Mouse (Mus musculus): ENCODE measurements at regions not wholly inside any gene's neighbourhood (a gene's known extent, or its start where the extent isn't known, plus 50 kb on each side); places are given as distances from the start of the nearest gene placed in this dataset.
A peak's percentile ranks its signal among the peaks of the same experiment; 100 is the strongest.
"Not testable (repeated sequence)": the region's sequence is repeated elsewhere in the genome, so short reads cannot be mapped to it uniquely, and the experiment has no call there.

GRCm38 (mm10) chr17:59179018-59179417 is 165.8 kb upstream of the Nudt12 start:
- no peak for DNase-seq

GRCm38 (mm10) chr17:59156345-59156744 is 143.2 kb upstream of the Nudt12 start:
- DNase-seq: no peak

- no peak for DNase-seq
Observed at GRCm38 (mm10) chr17:59143760-59144157, 130.6 kb upstream of the Nudt12 start.

- no peak for DNase-seq
Observed at GRCm38 (mm10) chr17:59142995-59143759, 130.0 kb upstream of the Nudt12 start.

- no peak for DNase-seq
Observed at GRCm38 (mm10) chr17:59138791-59139190, 125.6 kb upstream of the Nudt12 start.

GRCm38 (mm10) chr17:59099376-59099775 is 86.2 kb upstream of the Nudt12 start:
- DNase-seq: peak; percentile 62

GRCm38 (mm10) chr17:59076846-59077245 is 63.7 kb upstream of the Nudt12 start:
- DNase-seq: not testable (repeated sequence)

- not testable (repeated sequence) for DNase-seq
Observed at GRCm38 (mm10) chr17:59076361-59076760, 63.2 kb upstream of the Nudt12 start.
